Mouse (Mus musculus) liver, adult 2 months (tissue): Measurements from ENCODE around the gene Gm4070. TPM values are rescaled to one million over a fixed set of nuclear protein-coding genes. Genes with fewer than 3 reads are reported as not detected.
"Not testable (repeated sequence)": the region's sequence is repeated elsewhere in the genome, so short reads cannot be mapped to it uniquely, and the experiment has no call there.

Source experiments
- DNase-seq: peaks from one replicate; pipeline ENCODE4 v3.0.0-alpha.2; 2011; ENCODE audit warnings: low read depth, low spot score; ENCODE audit errors: extremely low read depth
- H3K27ac ChIP-seq: fragments of 200-500 bp; replicated peaks from 2 replicates; pipeline ENCODE4 v1.5.1; 2012; ENCODE audit warnings: low read depth, mild to moderate bottlenecking, control low read depth, inconsistent platforms, low read length; ENCODE audit not compliant: insufficient read depth
- H3K27me3 ChIP-seq: fragments of 200-500 bp; 2 replicates; pipeline ENCODE4 v1.6.1; 2012; ENCODE audit warnings: mild to moderate bottlenecking, moderate library complexity, low read length, inconsistent platforms; ENCODE audit not compliant: control insufficient read depth, insufficient read depth
- H3K36me3 ChIP-seq: fragments of 200-500 bp; 2 replicates; pipeline ENCODE4 v1.6.1; 2012; ENCODE audit warnings: low read length, inconsistent platforms; ENCODE audit not compliant: control insufficient read depth, insufficient read depth
- H3K4me1 ChIP-seq: fragments of 200-500 bp; 2 replicates; pipeline ENCODE4 v1.6.1; 2011; ENCODE audit warnings: low read length; ENCODE audit not compliant: control insufficient read depth, insufficient read depth
- H3K4me3 ChIP-seq: fragments of 200-500 bp; 2 replicates; pipeline ENCODE4 v1.5.1; 2011; ENCODE audit warnings: low read depth, mild to moderate bottlenecking, control low read depth, low read length, moderate library complexity; ENCODE audit not compliant: insufficient read depth
- H3K79me2 ChIP-seq: fragments of 200-500 bp; 2 replicates; pipeline ENCODE4 v1.6.1; 2012; ENCODE audit warnings: inconsistent platforms, mild to moderate bottlenecking, low read length, moderate library complexity; ENCODE audit not compliant: control insufficient read depth, insufficient read depth
- H3K9ac ChIP-seq: fragments of 200-500 bp; 2 replicates; pipeline ENCODE4 v1.6.1; 2012; ENCODE audit warnings: low read depth, mild to moderate bottlenecking, control low read depth, inconsistent platforms, low read length
- WGBS: fragments of 180-500 bp; shearing (Covaris S2); methylation state at CpG from one replicate; pipeline ENCODE4 v1.1.7; 2018; 5-methylcytosine and 5-hydroxymethylcytosine counted together
- polyA plus RNA-seq: library from polyadenylated mRNA; depleted of rRNA; stranded (reverse); fragments of >200 nt; gene quantifications from 2 replicates; pipeline ENCODE4 v1.2.3, GENCODE M21; 2012; rRNA removed
- total RNA-seq: library from RNA; depleted of rRNA; stranded (reverse); fragments of >200 nt; gene quantifications from 2 replicates; pipeline ENCODE4 v1.2.3, GENCODE M21; 2014; rRNA removed

Gm4070 gene
- total RNA-seq = 11.4 and 14.0 TPM in 2 replicates
- 0.30 and 1.2 TPM in 2 replicates for polyA plus RNA-seq

DNA sequence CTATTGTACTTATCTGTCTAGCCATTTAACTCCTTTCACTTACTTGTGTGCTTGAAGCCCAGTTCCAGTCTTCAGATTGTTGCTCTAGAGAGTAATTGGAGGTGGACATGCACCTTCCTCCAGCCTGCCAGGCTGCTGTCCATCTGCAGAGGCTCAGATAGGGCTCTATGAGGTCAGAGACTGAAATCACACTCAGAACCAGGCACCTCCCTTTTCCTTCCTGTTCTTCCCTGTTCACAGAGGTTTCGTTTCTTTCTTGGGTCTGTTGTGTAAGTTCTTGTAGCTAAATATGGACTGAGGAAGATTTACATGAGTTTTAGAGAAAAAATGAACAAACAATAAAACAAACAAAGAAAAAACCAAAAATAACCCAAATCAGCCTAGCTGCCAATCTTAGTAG, at the start of gene Gm4070:
TSS of gene Gm4070 (minus strand) at position 156 of the 400 bp plus-strand sequence.
- H3K9ac ChIP-seq, H3K79me2 ChIP-seq, H3K27ac ChIP-seq, H3K4me1 ChIP-seq, DNase-seq, H3K36me3 ChIP-seq, H3K27me3 ChIP-seq, H3K4me3 ChIP-seq: not testable (repeated sequence)
- WGBS = 0% methylated on average over 1 of the region's 1 CpGs

- H3K4me1 ChIP-seq, H3K36me3 ChIP-seq, H3K9ac ChIP-seq, H3K79me2 ChIP-seq, H3K4me3 ChIP-seq, H3K27me3 ChIP-seq, H3K27ac ChIP-seq, DNase-seq: not testable (repeated sequence)
These were observed 773 bp upstream of the Gm4070 start for GRCm38 (mm10) chr7:105954540-105954939.

DNA sequence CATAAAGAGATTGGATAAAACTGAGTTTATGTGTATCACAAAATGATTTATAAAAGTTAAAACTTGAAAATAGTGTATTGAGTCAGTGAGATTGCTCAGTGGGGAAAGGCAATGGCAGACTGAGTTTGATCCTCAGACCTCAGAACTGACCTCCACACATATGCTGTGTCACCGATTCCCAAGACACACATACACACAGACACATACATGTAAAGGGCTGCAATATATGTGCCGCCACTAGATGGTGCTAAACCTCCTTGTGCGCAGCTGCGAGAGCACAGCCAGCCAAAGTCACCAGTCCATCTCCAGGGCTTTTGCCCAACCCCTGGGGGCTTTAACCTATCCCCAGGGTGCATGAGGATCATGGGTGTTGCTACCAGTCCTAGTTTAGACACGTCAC, 1.4 kb downstream of the Gm4070 start:
- not testable (repeated sequence) for H3K79me2 ChIP-seq, H3K27me3 ChIP-seq, H3K36me3 ChIP-seq, DNase-seq, H3K9ac ChIP-seq, H3K27ac ChIP-seq, H3K4me1 ChIP-seq, H3K4me3 ChIP-seq
- no CpG with 5 or more reads among the region's 5 CpGs for WGBS

DNA sequence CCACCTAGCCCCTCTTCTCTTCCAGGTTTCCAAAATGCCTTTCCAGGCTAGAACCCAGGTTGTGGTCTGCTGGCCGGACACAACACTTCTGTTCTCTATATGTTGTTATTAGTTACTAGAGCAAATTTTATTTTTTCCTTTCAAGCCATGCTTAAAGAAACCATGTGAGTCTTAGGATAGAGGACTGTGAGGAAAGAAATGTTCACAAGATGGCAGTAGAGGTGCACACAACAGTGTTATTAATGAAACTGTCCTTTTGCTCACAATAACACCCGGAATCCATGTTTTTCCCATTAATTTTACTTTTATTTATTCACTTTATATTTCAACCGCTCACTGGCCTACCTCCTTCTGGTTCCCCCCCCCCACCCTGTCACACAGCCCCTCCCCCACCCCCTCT, 8.5 kb downstream of the Gm4070 start:
- H3K4me3 ChIP-seq, H3K36me3 ChIP-seq, H3K79me2 ChIP-seq, H3K9ac ChIP-seq, H3K4me1 ChIP-seq, H3K27ac ChIP-seq, H3K27me3 ChIP-seq, DNase-seq: not testable (repeated sequence)
- WGBS = no CpG with 5 or more reads among the region's 3 CpGs

GRCm38 (mm10) chr7:105932132-105932531, 21.6 kb downstream of the Gm4070 start:
- H3K4me1 ChIP-seq, H3K27ac ChIP-seq, H3K36me3 ChIP-seq, H3K27me3 ChIP-seq, H3K79me2 ChIP-seq, DNase-seq, H3K9ac ChIP-seq, H3K4me3 ChIP-seq: not testable (repeated sequence)
- WGBS = no CpG with 5 or more reads among the region's 1 CpGs

GRCm38 (mm10) chr7:105883588-105884336, 70.0 kb downstream of the Gm4070 start:
- 100% methylated on average over 1 of the region's 2 CpGs for WGBS
- H3K4me1 ChIP-seq, H3K4me3 ChIP-seq, H3K27me3 ChIP-seq, H3K9ac ChIP-seq, H3K27ac ChIP-seq, H3K36me3 ChIP-seq, H3K79me2 ChIP-seq, DNase-seq: not testable (repeated sequence)

GRCm38 (mm10) chr7:105879717-105880484, 73.9 kb downstream of the Gm4070 start:
- H3K27ac ChIP-seq, H3K36me3 ChIP-seq, H3K79me2 ChIP-seq, H3K9ac ChIP-seq, H3K27me3 ChIP-seq, H3K4me3 ChIP-seq, DNase-seq, H3K4me1 ChIP-seq: not testable (repeated sequence)
- 65% methylated on average over 1 of the region's 2 CpGs for whole genome bisulfite sequencing

- WGBS = no CpG with 5 or more reads among the region's 2 CpGs
- H3K79me2 ChIP-seq, H3K36me3 ChIP-seq, H3K4me3 ChIP-seq, H3K4me1 ChIP-seq, H3K9ac ChIP-seq, H3K27ac ChIP-seq, H3K27me3 ChIP-seq, DNase-seq: not testable (repeated sequence)
These were observed 97.8 kb downstream of the Gm4070 start for GRCm38 (mm10) chr7:105855718-105856560.
